Mouse (Mus musculus) midbrain, embryonic 14.5 days (tissue): ENCODE measurements around the gene S1pr1. TPM values are rescaled to one million over a fixed set of nuclear protein-coding genes. Genes with fewer than 3 reads are reported as not detected.

Experiments
- ATAC-seq: fragments of 200-750 bp; cut with Nextera tagmentation; 2 replicates; pipeline ENCODE4 v1.8.0; 2017; ENCODE audit warnings: moderate number of reproducible peaks, moderate library complexity; ENCODE audit not compliant: low FRiP score, low TSS enrichment
- DNase-seq: peaks from one replicate; pipeline ENCODE4 v3.0.0-alpha.2; 2015
- H3K27ac ChIP-seq: fragments of 300-500 bp; sonication (generic); replicated peaks from 2 replicates; pipeline ENCODE4 v1.5.1; 2014; ENCODE audit warnings: mild to moderate bottlenecking, low read depth, low read length, moderate library complexity
- H3K27me3 ChIP-seq: fragments of 300-500 bp; sonication (generic); 2 replicates; pipeline ENCODE4 v1.6.1; 2014; ENCODE audit warnings: low read length, control low read depth, mixed read lengths; ENCODE audit not compliant: control insufficient read depth, insufficient read depth
- H3K36me3 ChIP-seq: fragments of 300-500 bp; sonication (generic); 2 replicates; pipeline ENCODE4 v1.6.1; 2014; ENCODE audit warnings: low read length, control low read depth; ENCODE audit not compliant: control insufficient read depth, insufficient read depth
- H3K4me1 ChIP-seq: fragments of 300-500 bp; sonication (generic); 2 replicates; pipeline ENCODE4 v1.6.1; 2014; ENCODE audit warnings: mild to moderate bottlenecking, antibody characterized with exemption, low read length, control low read depth; ENCODE audit not compliant: control insufficient read depth, insufficient read depth
- H3K4me2 ChIP-seq: fragments of 300-500 bp; sonication (generic); 2 replicates; pipeline ENCODE4 v1.6.1; 2014; ENCODE audit warnings: mild to moderate bottlenecking, low read length, moderate library complexity
- H3K4me3 ChIP-seq: fragments of 300-500 bp; sonication (generic); replicated peaks from 2 replicates; pipeline ENCODE4 v1.5.1; 2014; ENCODE audit warnings: low read depth, low read length
- H3K9ac ChIP-seq: fragments of 300-500 bp; sonication (generic); replicated peaks from 2 replicates; pipeline ENCODE4 v1.6.1; 2014; ENCODE audit warnings: mild to moderate bottlenecking, low read length, moderate library complexity
- H3K9me3 ChIP-seq: fragments of 300-500 bp; sonication (generic); 2 replicates; pipeline ENCODE4 v1.6.1; 2016; ENCODE audit warnings: low read length, control low read depth, mixed read lengths; ENCODE audit not compliant: control insufficient read depth
- WGBS: fragments of 180-500 bp; shearing (Covaris S2); extraction: QIAGEN DNeasy Blood & Tissue Kit; methylation state at CpG from one replicate; pipeline ENCODE4 v1.1.7; 2014; 5-methylcytosine and 5-hydroxymethylcytosine counted together
- polyA plus RNA-seq: library from polyadenylated mRNA; unstranded; fragments of >200 nt; fragmentation: Nextera tagmentation; extraction: Ambion mirVana; gene quantifications from 2 replicates; pipeline ENCODE4 v1.2.1, GENCODE M21; 2014

S1pr1 gene
- 26.1 and 32.2 TPM in 2 replicates for polyA plus RNA-seq

DNA sequence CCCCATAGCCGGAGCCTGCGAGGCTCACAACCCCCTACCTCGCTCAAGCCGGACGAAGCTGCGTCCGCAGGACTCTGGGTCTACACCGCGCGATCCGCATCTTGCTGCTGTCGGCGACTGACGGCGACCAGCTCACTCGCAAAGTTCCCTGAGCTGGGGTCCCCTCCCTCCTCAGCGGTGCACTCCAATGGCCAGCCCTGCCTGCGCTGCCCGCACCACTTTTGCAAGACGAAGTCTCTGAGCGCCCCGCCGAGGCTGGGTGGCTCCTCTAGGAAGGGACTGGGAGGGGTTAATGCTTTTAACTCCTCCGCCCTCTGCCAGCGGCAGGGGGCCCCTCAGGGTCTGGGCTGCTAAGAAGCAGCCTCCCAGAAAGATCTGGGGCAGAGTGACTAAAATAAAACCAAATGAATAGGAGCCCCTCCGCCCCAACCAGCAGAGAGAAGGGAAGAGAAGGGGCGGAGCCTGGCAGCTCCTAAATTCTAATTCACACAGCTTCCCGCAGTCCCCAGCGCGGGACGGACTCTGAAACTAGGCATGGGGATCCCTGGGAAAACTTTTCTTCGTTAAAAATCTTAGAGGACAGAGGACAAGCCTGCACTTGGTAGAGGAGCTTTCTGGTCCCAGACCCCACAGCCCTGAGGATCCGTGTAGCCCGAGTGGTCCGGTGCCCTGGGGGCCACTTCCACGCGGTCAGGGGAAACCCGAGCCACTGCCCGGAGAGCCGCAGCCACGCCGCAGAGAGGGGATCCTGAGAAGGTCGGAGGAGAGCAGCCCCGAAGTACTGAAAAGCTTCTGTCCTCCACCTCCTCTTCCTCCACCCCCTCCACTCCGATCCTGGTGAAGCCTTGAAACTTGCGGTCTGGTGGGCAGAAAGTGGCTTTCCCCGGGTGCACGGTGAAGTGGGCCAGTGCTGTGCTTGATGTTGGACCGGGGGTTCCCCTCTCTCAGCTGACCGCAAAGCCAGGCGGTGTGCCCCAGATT is at the start of gene S1pr1:
S1pr1 (minus strand) TSS at position 402 of the 981 bp plus-strand sequence.
- under 1% methylated on average over 51 of the region's 51 CpGs for WGBS
- H3K4me2 ChIP-seq: peak within 1 kb of the TSS; percentile 91
- no peaks in the 10 kb centered on the region for H3K9me3 ChIP-seq
- ATAC-seq (peak; percentile 88), DNase-seq (peak; percentile 85)
- 0 out of 2 replicates have a peak, but pooled peaks cover 8% of the 10 kb centered on the region for H3K4me1 ChIP-seq
- H3K36me3 ChIP-seq: no peaks in the 10 kb centered on the region
- peak within 1 kb of the TSS; percentile 48 for H3K9ac ChIP-seq
- no peaks in the 10 kb centered on the region for H3K27me3 ChIP-seq
- peak within 1 kb of the TSS; percentile 48 for H3K4me3 ChIP-seq
- 0 out of 2 replicates have a peak within 1 kb of the TSS, but pooled peaks have one; percentile 49 for H3K27ac ChIP-seq

DNA sequence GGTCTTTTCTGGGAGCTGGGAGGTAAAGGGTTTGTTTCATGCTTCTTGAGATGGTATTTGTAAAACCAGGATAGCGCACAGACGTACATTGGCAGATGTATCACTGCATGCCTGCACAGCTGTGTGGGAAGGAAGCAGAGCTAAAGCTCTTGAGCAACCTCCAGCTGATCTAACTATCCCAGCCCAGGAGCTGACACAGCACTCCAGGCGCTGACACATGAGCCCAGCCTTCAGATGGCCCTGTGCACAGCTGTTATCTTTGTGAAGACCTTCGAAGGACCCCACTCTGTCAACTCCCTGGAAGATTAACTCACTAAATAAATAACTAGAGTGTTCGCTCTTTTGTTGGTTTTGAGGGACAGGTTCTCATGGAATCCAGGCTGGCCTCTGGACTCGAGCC is 48.4 kb upstream of the S1pr1 start:
- no peak overlapping the region for H3K4me2 ChIP-seq
- H3K27me3 ChIP-seq: no peaks in the 10 kb centered on the region
- H3K4me1 ChIP-seq: no peaks in the 10 kb centered on the region
- no peaks in the 10 kb centered on the region for H3K36me3 ChIP-seq
- no peak overlapping the region for H3K27ac ChIP-seq
- no peak for ATAC-seq
- WGBS: 75% methylated on average over 6 of the region's 6 CpGs
- H3K9ac ChIP-seq: no peak overlapping the region
- no peak for DNase-seq
- no peak overlapping the region for H3K4me3 ChIP-seq
- H3K9me3 ChIP-seq: no peaks in the 10 kb centered on the region

DNA sequence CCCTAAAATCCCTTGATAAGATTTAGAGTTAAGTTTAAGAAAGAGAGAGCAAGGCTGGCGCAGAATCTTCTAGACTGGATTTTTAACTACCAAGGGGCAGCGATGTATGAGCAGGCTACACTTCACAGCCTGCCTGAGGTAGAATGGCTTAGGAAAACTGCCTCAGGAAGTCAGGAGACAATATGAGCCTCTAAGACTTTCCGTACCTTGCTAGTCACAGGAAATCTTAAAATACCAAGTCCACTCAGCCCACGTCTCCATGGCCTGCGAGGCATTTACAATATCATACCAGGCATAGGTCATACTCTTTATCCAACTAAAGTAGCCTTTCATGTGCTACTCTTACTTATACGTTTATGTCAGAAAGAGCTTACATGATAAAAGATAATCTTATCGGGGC is 48.0 kb upstream of the S1pr1 start:
- no peaks in the 10 kb centered on the region for H3K27me3 ChIP-seq
- 86% methylated on average over 7 of the region's 7 CpGs for WGBS
- H3K4me1 ChIP-seq: no peaks in the 10 kb centered on the region
- no peak overlapping the region for H3K4me2 ChIP-seq
- no peak overlapping the region for H3K4me3 ChIP-seq
- ATAC-seq (no peak), DNase-seq (no peak)
- H3K27ac ChIP-seq: no peak overlapping the region
- H3K9me3 ChIP-seq: no peaks in the 10 kb centered on the region
- H3K36me3 ChIP-seq: no peaks in the 10 kb centered on the region
- H3K9ac ChIP-seq: no peak overlapping the region

DNA sequence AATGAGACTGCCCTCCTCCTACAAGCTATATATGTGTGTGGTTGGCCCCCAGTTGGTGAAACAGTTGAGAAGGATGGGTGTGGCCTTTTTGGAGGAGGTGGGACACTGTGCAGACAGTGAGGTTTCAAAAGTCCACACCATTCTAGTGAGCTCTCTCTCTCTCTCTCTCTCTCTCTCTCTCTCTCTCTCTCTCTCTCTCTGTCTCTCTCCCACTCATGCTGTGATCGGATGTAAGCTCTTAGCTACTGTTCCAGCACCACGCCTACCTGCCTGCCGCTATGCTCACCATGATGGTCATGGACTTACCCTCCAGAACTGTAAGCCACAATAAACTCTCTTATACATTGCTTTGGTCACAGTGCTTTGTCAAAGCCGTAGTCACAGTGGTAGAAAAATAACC is 44.8 kb upstream of the S1pr1 start:
- Histone ChIP-seq H3K27ac (no peak overlapping the region), H3K9ac (no peak overlapping the region), H3K9me3 (no peaks in the 10 kb centered on the region), H3K36me3 (no peaks in the 10 kb centered on the region), H3K27me3 (no peaks in the 10 kb centered on the region), H3K4me3 (no peak overlapping the region), H3K4me1 (no peaks in the 10 kb centered on the region), H3K4me2 (no peak overlapping the region)
- WGBS: 94% methylated on average over 4 of the region's 4 CpGs
- no peak for ATAC-seq
- no peak for DNase-seq

DNA sequence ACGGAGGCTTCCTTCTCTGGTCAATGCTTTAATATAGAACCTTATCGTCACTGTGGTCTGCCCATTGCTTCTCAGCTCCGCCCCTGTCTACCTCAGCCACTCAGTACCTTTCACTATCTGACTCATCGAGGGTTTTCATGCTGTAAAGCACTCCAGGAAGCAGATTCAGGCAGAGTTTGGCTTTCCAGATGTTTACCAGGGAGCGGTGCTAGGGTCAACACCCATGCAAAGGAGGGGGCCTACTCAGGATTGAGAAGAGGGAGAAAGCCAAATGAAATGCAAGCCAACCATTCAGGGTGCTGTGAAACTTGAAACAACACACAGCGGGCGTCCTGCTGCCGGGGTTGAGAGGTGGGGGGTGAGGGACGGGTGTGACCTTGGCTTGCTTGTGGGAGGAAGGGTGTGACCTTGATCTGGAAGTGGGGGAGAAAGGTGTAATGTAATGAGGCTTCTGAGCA is 43.6 kb upstream of the S1pr1 start:
- DNase-seq (no peak), ATAC-seq (no peak)
- H3K27ac ChIP-seq: no peak overlapping the region
- no peaks in the 10 kb centered on the region for H3K4me1 ChIP-seq
- no peaks in the 10 kb centered on the region for H3K36me3 ChIP-seq
- no peak overlapping the region for H3K9ac ChIP-seq
- 25% methylated on average over 9 of the region's 9 CpGs for WGBS
- H3K9me3 ChIP-seq: no peaks in the 10 kb centered on the region
- H3K4me2 ChIP-seq: no peak overlapping the region
- H3K27me3 ChIP-seq: no peaks in the 10 kb centered on the region
- no peak overlapping the region for H3K4me3 ChIP-seq

DNA sequence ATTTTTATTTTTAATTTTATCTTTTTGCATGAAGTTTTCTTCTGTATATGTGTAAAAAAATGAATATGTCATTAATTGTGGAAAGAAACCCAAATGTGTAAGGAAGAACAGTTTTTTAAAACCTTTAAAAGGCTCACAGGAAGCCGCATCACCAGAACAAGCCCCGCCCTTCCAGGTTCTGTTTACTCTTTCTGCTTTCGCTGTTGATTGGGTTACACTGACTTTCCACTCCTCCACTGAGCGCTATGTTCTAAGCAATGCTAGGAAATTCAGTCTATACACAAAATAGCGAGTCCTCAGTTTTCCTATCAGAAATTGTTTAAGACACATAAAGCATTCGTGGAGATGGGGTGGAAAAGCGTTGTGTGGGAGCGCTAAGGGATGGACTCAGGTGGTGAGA is 39.6 kb upstream of the S1pr1 start:
- WGBS: 68% methylated on average over 8 of the region's 8 CpGs

DNA sequence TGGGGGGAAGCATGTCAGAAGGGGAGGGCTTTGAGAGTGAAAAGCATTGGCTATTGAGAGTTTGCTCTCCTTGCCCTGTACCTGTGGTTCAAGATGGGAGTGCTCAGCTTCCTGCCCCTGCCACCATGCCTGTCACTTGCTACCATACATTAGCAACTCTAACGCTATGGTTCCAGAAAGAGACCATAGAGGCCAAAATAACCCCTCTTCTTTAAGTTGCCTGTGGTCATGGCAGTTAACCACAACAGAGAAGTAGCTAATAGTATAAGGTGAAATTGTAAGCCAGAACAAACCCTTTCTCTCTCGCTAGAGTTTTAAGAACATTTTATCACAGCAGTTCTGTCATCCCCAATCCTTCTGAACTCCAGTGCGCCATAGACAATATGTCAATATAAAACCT is 35.5 kb upstream of the S1pr1 start:
- H3K9me3 ChIP-seq: no peaks in the 10 kb centered on the region
- no peak for DNase-seq
- no peaks in the 10 kb centered on the region for H3K27me3 ChIP-seq
- H3K4me3 ChIP-seq: no peak overlapping the region
- H3K36me3 ChIP-seq: no peaks in the 10 kb centered on the region
- 94% methylated on average over 3 of the region's 3 CpGs for WGBS
- no peak for ATAC-seq
- no peaks in the 10 kb centered on the region for H3K4me1 ChIP-seq
- H3K9ac ChIP-seq: no peak overlapping the region
- H3K4me2 ChIP-seq: no peak overlapping the region
- H3K27ac ChIP-seq: no peak overlapping the region

More for the DNA sequence above, 39.6 kb upstream of the S1pr1 start:
- Histone ChIP-seq H3K9me3 (no peaks in the 10 kb centered on the region), H3K4me3 (no peak overlapping the region), H3K27me3 (no peaks in the 10 kb centered on the region), H3K36me3 (no peaks in the 10 kb centered on the region), H3K9ac (no peak overlapping the region), H3K27ac (no peak overlapping the region), H3K4me1 (no peaks in the 10 kb centered on the region), H3K4me2 (no peak overlapping the region)
- DNase-seq (no peak), ATAC-seq (no peak)

DNA sequence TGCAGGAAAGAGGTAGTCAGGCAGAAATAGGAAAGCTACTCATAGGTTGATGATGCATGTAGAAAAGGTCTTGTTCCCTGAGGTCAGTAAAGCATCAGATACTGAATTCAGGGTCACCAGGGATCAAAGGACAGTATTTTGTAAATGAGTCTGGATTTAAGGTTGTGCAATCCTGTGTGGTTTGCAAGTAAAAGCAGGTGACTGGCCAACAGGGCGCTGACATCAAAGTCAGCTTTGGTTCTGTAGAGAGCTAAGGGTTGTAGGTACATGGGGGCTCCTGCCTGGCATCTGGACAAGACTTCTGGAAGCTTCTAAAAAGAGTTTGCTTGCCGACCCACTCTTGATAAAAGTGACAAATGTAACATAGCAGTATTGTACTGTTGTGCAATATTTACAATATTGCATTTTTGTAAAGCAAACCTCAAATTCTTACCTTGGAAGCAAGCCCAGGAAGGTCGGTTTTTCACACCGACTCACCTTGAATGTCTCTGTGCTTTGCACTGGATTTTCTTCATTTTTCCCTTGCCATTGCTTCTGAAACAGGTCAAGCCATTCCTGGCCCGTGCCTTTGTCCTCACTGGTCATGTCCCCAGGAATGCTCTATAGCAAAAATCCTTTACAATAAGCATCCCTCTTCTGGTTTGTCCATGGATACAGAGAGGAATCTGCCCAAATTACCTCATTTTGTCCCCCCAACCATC is 33.6 kb upstream of the S1pr1 start:
- H3K4me3 ChIP-seq: no peak overlapping the region
- H3K4me2 ChIP-seq: no peak overlapping the region
- DNase-seq (no peak), ATAC-seq (no peak)
- no peak overlapping the region for H3K27ac ChIP-seq
- no peak overlapping the region for H3K9ac ChIP-seq
- WGBS: 86% methylated on average over 5 of the region's 5 CpGs
- H3K27me3 ChIP-seq: no peaks in the 10 kb centered on the region
- H3K4me1 ChIP-seq: no peaks in the 10 kb centered on the region
- no peaks in the 10 kb centered on the region for H3K9me3 ChIP-seq
- no peaks in the 10 kb centered on the region for H3K36me3 ChIP-seq
